ENCODE assay signal across 7 mouse cellular contexts in genomic region chr4:94188888-94189287, GRCm38 (mm10).
DNase-seq lines count a peak whose midpoint lies in the region; ATAC-seq lines count a peak whose summit lies in the region.

No protein-coding gene starts in this region.

- no peaks in the 10 kb centered on the region for H3K36me3 ChIP-seq in intestine, embryonic 16.5 days (ENCODE audit: control insufficient read depth, insufficient read depth, low read length)

- H3K9ac ChIP-seq in intestine, embryonic 16.5 days (ENCODE audit: low read depth, low read length) = no peak overlapping the region

- H3K27ac ChIP-seq in intestine, embryonic 16.5 days (ENCODE audit: low read length) = no peak overlapping the region

- no peaks in the 10 kb centered on the region for H3K9me3 ChIP-seq in intestine, embryonic 16.5 days (ENCODE audit: control insufficient read depth, low read length)

- no peaks in the 10 kb centered on the region for H3K27me3 ChIP-seq in intestine, embryonic 16.5 days (replicated peaks; ENCODE audit: control insufficient read depth, insufficient read depth, low read length)

- no peak overlapping the region for H3K4me3 ChIP-seq in intestine, embryonic 16.5 days (ENCODE audit: low read length)

- 31% methylated on average over 3 of the region's 3 CpGs for WGBS in intestine, embryonic 16.5 days

- no peak for ATAC-seq in intestine, embryonic 16.5 days

- H3K4me2 ChIP-seq in intestine, embryonic 16.5 days (ENCODE audit: low read depth, low read length) = no peak overlapping the region

- DNase-seq in left cerebral cortex, postnatal 4 days = peak; percentile 68
- no peak for DNase-seq in left cerebral cortex, adult 8-10 months (ENCODE audit: low spot score in 2 of 2)
- peak; percentile 89 for DNase-seq in adrenal gland, adult 2 months
- DNase-seq in fibroblast of lung, adult 2 months (ENCODE audit: low read depth) = peak; percentile 9
- peak; percentile 38 to 43 for DNase-seq in layer of hippocampus, postnatal 10 days (ENCODE audit: low spot score in 2 of 2)
- DNase-seq in c-Kit-positive CD71-positive TER-119-positive erythroid progenitor cells, embryonic 14.5 days (ENCODE audit: low spot score) = no peak

- no peaks in the 10 kb centered on the region for H3K4me1 ChIP-seq in intestine, embryonic 16.5 days (ENCODE audit: control insufficient read depth, insufficient read depth, low read length)

- intact Hi-C loops in left cerebral cortex, postnatal 4 days (cut with DNase I) = no loop called here

Comparison
In these comparisons a context has a peak if more than half of its experiments do, and no peak if none do; other contexts are left out.
1. DNase-seq: peak in left cerebral cortex, postnatal 4 days (single experiment), adrenal gland, adult 2 months (single experiment), fibroblast of lung, adult 2 months (single experiment) and layer of hippocampus, postnatal 10 days (2 of 2); none in left cerebral cortex, adult 8-10 months (0 of 2) and c-Kit-positive CD71-positive TER-119-positive erythroid progenitor cells, embryonic 14.5 days (single experiment).